Mouse (Mus musculus): ENCODE results near the gene Eif5.

DNA sequence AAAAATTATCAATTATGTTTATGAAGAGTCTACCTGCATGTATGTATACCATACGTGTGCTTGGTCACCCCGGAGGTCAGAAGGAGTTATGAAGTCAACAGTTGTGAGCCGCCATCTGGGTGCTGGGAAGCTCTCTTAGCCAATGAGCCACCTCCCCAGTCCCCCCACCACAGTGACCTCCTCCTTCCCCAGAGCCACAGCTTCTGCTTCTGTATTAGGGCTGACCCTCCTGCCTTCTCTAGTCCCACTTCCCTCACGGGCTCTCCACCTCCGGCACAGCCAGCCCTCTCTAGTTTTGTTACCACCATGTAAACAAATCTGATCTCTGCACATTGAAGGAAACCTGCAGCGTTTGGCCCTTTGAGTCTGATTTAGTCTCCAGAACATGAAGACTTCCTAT, 19.7 kb downstream of the Eif5 start:
- no peak for TF ChIP-seq CTCF (IDR thresholded peaks at IDR 0.05 in 2 of 3, conservative IDR thresholded peaks at IDR 0.05 in 1 of 3; ENCODE audit: control insufficient read depth in 1 of 3, insufficient read depth in 1 of 3, low read depth in 2 of 3, low read length in 3 of 3, poor library complexity in 1 of 3, severe bottlenecking in 1 of 3)
- no peak for TF ChIP-seq RAD21 (IDR thresholded peaks at IDR 0.05; ENCODE audit: low read depth, low read length)
- TF ChIP-seq POLR2A (IDR thresholded peaks at IDR 0.05; ENCODE audit: control insufficient read depth in 1 of 2, insufficient read depth in 1 of 2, low read depth in 1 of 2, low read length in 2 of 2, poor library complexity in 1 of 2): no peak
- TF ChIP-seq RCOR1 (IDR thresholded peaks at IDR 0.05; ENCODE audit: low read depth, low read length): no peak
- no peak for TF ChIP-seq BHLHE40 (IDR thresholded peaks at IDR 0.05; ENCODE audit: borderline replicate concordance, low read depth, low read length)
- no peak for TF ChIP-seq MYC (IDR thresholded peaks at IDR 0.05; ENCODE audit: low read depth, low read length)
- no peak for TF ChIP-seq MAX (IDR thresholded peaks at IDR 0.05; ENCODE audit: low read length)
- no peak for TF ChIP-seq CHD1 (IDR thresholded peaks at IDR 0.05; ENCODE audit: low read depth, low read length)
